Mouse (Mus musculus) liver, adult 2 months (tissue): ENCODE measurements around the gene Smc3.
A peak's percentile ranks its signal among the peaks of the same experiment; 100 is the strongest.

Experiments
- CTCF ChIP-seq: fragments of 200-500 bp; IDR thresholded peaks from 2 replicates; pipeline ENCODE4 v1.5.1; 2011; ENCODE audit warnings: low read depth, low read length, control low read depth
- POLR2A ChIP-seq: fragments of 200-500 bp; IDR thresholded peaks from 2 replicates; pipeline ENCODE4 v1.6.1; 2011; ENCODE audit warnings: low read length, control low read depth; ENCODE audit not compliant: insufficient read depth; ENCODE audit errors: extremely low read depth

DNA sequence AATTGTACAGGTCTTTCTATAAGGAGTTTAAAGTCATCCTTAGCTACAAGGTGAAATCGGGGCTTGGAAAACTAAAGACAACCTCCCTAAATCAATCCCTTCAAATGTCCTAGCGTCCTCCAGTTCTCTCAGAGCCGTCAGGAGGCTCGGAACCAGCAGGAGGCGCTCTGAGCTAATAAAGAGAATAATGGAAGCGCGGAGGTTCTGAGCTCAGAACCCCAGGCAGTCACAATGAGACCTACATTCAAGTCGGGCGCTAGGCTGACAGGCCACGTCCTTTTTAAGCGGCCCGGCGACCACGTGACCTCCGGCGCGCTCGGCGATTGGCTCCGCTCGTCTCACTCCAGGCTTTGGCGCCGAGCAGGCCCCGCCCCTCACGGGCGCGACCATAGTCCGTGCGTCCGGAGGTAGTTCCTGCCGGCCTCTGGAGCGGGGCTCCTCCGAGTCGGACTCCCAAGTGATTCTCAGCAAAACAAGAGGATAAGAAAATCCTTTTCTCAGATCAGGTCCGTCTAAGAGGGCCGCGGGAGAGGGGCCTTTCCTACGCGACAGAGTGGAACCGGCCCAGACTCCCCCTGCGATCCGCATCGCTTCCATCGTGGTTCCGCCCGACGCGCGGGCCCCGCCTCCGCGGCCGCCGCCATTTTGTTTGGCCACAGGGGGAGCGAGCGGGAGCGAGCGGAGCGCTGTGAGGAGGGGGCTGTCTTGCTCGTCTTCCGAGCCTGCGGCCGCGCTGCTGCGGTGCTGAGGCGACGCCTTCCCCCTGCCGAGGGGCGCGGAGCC lies at the start of gene Smc3:
- TF ChIP-seq CTCF, result peak; percentile 92
- peak; percentile 85 for TF ChIP-seq POLR2A
